Mouse (Mus musculus) large intestine, adult 2 months (tissue): Measurements from ENCODE around the gene Ncf2. TPM values are rescaled to one million over a fixed set of nuclear protein-coding genes. Genes with fewer than 3 reads are reported as not detected.

ENCODE experiments used
- DNase-seq: peaks from one replicate; pipeline ENCODE4 v3.0.0-alpha.2; 2012; ENCODE audit warnings: low read depth, low spot score
- WGBS: fragments of 180-500 bp; shearing (Covaris S2); methylation state at CpG from one replicate; pipeline ENCODE4 v1.1.7; 2018; 5-methylcytosine and 5-hydroxymethylcytosine counted together
- polyA plus RNA-seq: library from polyadenylated mRNA; depleted of rRNA; stranded (reverse); fragments of >200 nt; gene quantifications from 2 replicates; pipeline ENCODE4 v1.2.3, GENCODE M21; 2012

Ncf2 gene
- polyA plus RNA-seq, 1 experiment, result 11.2 TPM

DNA sequence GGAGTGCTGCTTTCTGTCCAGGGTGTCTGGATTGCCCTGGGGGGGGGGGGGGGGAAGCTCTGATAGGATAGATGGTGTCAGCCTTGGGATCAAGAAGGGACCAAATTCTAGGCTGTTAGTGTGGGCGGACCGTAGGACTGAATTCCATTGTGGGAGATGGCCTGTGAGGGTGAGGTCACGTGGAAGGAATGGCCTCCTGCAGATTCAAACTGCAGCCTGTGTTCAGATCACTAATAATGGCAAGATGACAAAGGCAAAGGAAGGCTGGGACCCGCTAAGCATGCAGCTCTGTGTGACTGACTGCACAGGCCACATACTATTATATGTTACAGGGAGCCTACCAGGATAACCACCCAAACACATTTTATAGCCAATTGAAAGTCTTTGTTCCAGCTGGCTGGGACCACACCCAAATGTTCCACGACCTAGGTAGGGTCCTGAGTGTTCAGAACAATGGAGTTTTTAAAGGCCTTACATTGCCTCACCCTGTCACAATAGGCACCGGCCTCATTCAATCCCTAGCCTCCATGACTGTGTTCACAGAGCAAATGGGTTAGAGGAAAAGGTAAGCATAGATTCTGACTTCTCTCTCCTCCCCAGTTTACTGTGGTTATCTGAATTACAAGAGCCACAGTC lies 6.4 kb upstream of the Ncf2 start:
- WGBS, result 52% methylated on average over 6 of the region's 6 CpGs
- DNase-seq, result no peak

DNA sequence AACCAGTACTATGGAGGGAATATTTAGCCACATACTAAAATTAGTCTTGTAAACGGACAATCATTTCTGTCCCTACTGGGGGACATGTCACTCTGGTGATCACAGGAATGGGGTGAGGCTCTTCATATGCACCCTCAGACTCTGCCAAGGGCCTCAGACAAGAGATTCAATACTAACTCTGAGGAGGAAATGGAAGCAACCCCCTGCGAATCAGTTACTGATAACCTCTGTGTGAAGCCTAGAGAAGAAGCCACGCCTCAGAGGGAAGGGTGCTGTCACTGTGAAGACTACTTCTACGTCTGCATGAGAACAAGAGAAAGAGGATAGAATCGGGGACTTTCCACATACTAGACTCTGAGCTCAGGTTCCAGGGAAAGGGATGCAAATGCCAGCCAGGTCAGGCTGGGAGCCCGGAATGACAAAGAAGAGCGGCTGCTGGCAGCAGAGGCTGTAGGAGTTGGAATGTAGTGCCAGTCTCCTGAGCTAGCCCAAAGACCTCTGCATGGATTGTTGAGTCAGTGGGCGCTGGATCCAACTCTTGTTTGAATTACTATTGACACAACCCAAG lies 4.2 kb upstream of the Ncf2 start:
- 54% methylated on average over 8 of the region's 8 CpGs for WGBS
- DNase-seq, result no peak

DNA sequence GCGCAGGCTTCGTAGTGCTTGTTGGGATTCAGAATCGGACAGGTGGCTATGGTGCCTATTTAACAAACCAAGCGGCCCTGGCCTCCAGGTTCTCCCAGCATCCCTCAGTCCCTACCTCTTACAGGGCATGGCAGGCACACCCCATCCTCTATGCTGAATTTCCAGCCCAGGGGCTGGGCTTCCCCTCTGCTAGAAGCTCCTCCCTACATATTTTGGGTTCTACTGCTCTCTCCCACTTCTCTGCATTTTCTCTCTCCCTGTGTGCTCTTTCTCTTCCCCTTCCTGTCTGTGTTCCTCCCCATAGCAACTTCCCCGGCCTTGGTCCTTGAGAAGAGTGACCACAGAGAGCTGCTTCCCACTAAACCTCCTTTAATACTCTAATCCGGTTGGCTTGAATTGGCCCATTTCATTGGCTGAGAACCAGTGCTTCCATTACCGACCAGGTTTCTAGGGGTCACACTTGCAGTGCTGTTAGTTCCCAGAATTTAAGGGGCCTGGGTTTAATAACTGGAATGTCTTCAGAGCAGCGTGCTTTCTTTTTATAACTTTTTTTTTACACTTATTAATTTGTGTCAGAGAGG lies 3.2 kb upstream of the Ncf2 start:
- WGBS, result 82% methylated on average over 8 of the region's 8 CpGs
- DNase-seq, result no peak

DNA sequence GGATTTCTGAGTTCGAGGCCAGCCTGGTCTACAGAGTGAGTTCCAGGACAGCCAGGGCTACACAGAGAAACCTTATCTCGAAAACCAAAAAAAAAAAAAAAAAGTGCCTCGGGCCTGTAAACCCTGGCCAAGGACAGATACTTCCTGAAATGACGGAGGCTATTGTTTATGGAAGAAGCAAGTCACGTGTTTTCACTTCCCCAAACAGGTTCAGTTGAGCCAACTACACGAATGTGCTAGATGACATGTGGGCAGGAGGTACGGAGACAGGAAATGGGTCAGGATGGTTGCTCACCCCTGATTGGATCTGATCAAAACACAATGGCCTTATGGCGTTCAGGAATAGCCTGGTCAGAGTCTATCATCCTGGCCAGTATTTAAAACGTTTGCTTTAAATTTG lies 1.9 kb upstream of the Ncf2 start:
- DNase-seq, result no peak
- 40% methylated on average over 9 of the region's 9 CpGs for WGBS

DNA sequence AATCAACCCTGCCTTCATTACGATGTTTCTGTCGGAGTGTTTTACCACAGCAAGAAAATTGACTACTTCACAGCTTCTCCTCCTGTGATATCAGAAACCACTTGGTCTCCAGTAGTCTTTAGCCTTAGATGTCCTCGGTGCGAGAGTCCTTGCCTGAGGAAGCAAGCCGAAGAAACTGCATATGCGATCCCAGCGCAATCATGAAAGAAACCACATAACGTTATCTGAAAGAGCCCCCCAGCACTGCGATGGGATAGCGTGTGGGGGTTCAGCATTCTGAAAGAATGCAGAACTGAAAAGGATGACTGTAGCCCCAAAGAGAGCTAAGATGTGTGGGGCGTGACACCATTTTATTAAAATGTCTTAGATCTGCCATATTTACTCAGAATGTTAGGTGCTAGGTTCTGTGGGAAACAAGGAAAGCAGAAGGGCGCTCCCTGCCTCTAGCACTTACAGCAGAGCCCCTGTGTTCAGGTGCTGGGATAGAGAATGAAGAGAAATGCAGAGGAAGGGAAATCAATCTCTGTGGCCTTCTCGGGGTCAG lies 711 bp downstream of the Ncf2 start:
- 91% methylated on average over 13 of the region's 13 CpGs for WGBS
- no peak for DNase-seq

DNA sequence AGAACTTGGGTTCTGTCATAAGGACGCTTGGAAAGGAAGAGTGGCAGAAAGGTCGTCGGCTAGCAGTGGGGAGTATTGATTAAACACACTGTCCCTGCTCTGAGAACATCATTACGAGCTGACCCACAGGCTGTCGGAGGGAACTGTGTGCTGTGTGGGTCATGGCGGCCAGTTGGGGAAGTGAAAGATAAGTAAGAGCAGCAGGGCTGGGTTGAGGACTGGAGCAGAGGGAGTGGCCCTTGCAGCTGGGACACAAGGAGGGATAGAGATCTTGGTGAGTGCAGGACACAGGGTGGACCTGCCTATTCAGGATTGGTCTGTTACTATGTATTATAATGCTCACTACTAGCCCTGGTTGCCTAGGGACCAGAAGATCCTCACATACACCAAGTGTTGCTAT lies 4.9 kb downstream of the Ncf2 start:
- WGBS, result 85% methylated on average over 6 of the region's 6 CpGs
- DNase-seq, result no peak

DNA sequence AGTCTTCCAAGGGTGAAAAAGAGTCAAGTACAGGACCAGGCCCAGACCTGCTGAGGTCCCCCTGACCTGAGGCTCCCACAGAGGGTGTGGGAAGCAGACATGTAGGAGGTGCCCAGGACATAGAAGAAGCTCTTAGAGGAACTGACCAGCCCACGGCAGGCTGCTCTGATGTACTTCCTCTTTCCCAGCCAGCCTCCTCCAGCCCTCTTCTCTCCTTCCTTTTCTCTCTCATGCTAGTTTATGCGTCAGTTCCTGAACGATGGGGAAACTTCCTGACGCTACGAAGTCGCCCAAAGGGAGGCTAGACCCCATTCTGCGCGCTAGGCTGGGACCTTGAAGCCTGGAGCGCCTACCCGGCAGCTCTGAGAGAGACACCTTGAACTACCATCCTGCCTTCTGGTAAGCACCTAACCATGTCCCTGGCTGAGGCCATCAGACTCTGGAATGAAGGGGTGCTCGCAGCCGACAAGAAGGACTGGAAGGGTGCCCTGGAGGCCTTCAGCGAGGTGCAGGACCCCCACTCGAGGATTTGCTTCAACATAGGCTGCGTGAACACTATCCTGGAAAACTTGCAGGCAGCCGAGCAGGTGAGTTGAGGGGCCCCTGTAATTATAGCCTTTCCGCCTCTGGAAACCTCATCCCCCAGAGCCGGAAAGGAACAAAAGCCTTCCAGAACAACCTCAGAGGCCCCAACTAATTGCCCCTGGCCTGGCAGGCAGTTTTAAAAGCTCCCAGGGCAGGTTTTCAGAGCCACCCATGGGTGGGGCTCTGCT lies 7.8 kb downstream of the Ncf2 start:
- no peak for DNase-seq
- 24% methylated on average over 18 of the region's 18 CpGs for WGBS

DNA sequence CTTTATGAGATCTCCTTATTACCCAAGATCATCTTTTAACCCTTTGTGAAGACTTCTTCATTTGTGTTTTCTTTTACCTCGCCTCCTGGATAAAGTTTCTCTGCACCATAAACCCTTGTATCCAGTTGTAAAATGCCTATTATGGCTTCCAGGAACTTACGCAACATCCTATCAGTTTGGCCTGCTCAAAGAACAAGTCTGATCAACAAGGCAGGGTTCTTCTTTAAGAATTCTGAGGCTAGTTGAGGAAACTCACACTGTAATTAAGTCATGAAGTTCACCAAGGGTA lies 8.3 kb downstream of the Ncf2 start:
- 33% methylated on average over 2 of the region's 2 CpGs for WGBS

DNA sequence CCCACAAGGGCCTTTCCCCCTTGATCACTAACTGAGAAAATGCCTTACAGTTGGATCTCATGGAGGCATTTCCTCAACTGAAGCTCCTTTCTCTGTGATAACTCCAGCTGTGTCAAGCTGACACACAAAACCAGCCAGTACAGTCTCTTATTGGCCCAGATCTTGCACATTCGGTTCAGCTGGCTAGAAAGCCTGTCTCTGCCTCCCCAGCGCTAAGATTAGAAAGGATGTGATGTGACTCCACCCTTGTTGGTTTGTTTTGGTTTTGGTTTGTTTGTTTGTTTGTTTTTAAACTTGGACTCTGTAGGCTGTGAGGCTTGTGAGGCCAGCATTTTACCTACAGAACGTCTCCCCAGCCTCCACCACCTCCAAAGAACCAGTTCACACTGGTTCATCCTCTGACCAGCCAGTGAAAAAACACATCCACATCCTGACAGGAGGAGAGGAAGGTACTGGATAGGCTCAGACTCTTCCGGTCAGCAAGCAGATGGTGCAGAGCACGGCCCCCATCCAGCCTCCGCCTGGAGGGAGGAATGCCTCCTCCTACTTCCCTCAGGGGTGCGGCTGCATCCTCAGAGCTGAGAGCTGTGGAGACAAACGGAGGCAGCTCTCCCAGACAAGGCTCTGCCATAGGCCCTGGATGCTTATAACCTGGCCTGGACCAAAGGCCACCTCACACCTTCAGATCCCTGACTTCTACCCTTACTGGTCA lies 9.7 kb downstream of the Ncf2 start:
- WGBS, result 35% methylated on average over 8 of the region's 8 CpGs
- DNase-seq, result no peak

More for the DNA sequence above, 8.3 kb downstream of the Ncf2 start:
- peak; percentile 80 for DNase-seq

DNA sequence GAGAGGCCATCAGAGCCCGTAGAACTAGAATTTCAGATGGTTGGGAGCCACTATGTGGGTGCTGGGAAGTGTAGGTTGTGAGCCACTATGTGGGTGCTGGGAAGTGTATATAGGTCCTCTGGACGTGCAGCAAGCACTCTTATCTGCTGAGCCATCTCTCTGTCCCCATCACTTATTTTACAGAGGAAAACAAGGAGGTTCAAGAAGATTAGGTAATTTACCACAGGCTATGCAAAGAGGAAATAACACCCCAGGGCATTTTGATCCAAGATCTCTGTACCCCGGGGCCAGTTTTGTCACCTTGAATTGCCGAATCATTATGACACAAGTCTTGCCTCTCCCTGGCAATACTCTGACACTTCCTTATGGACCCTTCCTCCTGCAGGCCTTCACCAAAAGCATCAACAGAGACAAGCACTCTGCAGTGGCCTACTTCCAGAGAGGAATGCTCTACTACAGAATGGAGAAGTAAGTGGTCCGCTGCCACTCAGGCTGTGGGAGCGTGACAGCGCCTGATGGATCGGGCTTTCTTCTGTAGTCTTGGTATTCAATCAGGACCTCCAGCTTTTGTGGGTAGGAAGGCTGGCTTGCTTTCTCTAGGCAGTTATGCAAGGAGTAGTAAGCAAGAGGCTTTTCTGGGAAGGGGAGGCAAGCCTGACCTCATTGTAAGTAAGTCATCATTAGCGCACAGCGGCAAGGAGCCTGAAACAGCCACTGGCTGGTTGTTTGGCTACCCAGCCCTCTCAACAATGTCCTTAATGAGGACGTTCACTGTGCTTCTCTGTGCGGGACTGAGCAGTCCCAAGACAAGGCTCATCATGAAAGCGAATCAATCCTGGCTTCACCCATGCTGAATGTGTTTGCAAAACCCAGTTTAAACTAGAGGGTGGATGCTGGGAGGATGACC lies 10.8 kb downstream of the Ncf2 start:
- WGBS, result 81% methylated on average over 13 of the region's 13 CpGs
- no peak for DNase-seq

DNA sequence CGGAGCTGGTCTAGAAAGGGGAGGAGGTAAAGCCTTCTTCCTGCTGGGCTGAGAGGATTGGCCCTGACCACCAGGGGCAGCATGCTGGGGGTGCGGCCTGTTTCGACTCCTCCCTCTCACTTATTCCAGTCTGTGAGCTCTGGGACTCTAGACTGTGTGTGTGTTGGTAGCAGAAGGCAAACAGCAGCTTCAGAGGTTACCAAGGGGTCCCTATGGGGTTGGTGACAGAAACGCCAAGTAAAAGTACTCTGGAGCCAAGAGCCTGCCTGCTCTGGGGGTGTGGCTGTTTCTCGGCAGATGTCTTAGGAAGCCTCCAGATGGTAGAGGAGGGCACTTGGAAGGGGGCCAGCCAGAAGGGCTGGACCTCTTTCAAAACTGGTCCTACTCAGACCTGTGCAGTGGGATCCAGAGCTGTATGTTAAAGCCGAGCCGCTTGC lies 15.3 kb downstream of the Ncf2 start:
- no peak for DNase-seq

DNA sequence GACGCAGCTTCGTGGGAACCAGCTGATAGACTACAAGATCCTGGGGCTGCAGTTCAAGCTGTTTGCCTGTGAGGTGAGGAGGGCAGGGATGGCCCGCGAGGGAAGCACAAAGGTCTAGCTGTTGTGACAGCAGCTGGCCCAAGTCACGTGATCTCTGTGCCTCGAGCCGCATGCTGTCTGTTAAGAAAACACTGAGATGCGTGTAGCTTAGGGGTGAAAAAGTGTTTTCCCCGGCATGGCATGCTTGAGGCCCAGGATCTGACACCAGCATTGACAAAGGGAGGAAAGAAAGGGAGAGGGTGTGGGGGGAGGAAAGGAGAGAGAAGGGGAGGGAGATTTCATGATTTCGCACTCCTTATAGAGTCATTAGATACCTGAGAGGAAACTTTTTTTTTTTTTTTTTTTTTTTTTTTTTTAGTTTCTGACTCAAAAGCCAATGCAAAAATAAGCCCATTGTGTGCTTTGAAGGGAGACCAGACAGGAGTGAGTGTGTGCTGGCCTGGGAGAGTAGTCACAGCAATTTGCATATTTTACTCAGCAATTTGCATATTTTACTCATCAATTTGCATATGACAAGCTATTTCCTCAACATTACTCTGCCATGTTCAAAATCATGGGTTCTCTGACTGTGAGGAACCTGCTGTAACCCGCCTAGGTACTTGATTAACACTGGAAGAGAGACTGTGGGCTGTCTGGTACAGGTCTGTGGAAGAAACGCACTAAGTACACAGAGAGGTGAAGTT lies 17.2 kb downstream of the Ncf2 start:
- WGBS, result 59% methylated on average over 12 of the region's 12 CpGs
- DNase-seq, result no peak

More for the DNA sequence above, 15.3 kb downstream of the Ncf2 start:
- 15% methylated on average over 7 of the region's 7 CpGs for WGBS

DNA sequence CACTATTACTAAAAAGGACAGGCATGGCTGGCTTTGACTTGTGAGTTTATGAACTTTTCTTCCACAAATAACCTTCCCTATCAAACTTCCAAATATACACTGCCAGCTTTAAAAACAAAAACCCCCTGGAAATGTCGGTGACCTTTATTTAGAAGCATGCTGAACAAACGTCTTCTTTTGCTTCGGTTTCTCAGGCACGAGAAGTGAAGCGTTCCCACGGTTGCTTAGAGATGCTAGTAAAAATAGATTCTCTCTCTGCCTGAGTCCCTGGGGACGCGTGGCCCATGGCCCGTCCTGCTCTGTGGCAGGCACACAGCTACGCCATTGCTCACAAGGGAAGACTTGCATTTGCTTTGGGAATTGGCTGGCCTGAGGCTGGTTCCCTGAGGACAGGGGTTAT lies 17.8 kb downstream of the Ncf2 start:
- WGBS, result 66% methylated on average over 10 of the region's 10 CpGs
- no peak for DNase-seq

DNA sequence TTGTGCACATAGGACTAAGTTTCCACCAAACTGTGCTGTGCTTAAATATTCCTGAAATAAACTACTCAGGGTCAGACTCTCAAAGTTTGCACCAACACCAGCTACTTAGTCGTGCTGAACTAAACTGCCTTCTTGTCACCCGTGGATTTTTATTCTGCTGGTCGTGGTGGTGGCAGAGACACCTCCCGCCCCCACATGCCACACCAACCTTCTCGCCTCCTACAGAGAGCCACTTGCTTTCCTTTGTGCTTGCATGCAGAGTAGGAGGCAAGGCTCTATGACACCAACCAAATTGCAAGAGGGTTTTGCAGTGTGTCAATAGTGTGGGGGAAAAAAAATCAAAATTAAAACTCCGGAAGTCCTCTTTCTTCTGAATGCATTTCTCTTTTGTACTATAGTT lies 19.6 kb downstream of the Ncf2 start:
- 88% methylated on average over 6 of the region's 6 CpGs for WGBS
- DNase-seq, result no peak

DNA sequence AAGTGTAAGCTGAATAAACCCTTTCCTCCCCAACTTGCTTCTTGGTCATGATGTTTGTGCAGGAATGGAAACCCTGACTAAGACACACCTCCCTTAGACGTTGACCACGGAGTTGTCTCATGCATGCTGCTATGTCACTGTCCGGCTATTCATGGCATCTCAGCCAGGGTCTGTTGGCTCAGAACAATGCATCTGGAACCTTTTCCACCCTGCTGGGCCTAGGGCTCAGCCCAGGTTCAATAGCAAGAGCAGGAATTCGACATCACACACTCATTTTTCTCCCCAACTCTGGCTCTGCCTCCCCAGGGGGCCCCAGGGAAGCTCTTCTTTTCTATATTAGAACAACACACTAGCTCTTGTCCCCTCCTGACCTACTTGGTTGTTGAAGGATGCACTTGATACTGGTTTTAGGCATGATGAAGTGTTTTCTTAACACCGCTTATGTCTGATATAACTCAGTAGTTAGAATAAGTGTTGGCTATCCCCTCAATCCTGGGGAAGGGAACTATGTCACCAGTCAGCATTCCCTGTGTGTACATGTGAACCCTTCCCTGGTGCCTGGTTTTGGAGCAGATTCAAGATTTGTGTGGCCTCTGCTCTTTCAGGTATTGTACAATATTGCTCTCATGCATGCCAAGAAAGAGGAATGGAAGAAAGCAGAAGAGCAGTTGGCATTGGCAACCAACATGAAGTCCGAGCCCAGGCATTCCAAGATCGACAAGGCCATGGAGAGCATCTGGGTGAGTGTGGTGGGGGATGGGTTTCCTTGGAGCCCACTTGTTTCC lies 21.1 kb downstream of the Ncf2 start:
- DNase-seq, result no peak
- 86% methylated on average over 7 of the region's 7 CpGs for WGBS

DNA sequence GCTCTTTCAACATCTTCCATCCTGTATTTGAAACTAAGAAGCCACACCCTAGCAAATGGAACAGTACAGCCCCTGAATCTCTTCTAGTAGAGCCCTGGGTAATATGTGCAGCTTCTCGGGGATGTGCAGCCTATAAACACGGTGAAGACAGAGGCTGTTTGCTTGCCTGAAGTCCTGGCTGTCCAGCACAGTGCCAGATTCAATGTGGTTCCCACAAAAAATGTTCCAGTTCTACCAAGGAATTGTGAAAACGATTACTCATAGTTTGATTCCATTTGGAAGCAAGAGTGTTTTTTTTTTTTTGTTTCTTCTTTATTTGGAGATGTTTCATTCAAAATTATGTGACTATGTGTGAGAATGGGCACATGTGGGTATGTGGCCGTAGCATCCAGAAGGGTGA lies 21.8 kb downstream of the Ncf2 start:
- DNase-seq, result no peak
- 77% methylated on average over 4 of the region's 4 CpGs for WGBS

DNA sequence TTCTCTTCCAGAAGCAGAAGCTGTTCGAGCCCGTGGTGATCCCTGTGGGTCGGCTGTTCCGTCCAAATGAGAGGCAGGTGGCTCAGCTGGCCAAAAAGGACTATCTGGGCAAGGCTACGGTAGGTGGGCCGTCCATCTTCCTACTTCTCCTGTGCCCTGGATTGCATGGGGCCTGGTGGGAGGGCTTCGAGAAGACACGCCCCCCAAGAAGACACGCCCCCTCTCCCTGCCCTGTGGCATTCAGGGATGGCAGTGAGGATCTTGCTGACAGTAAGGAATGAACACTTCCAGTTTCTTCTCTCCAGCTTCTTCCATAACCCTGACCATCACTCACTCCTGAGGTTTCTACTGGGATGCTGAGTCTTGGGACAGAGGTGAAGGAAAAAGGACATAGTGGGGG lies 24.2 kb downstream of the Ncf2 start:
- no peak for DNase-seq
- WGBS, result 85% methylated on average over 9 of the region's 9 CpGs

DNA sequence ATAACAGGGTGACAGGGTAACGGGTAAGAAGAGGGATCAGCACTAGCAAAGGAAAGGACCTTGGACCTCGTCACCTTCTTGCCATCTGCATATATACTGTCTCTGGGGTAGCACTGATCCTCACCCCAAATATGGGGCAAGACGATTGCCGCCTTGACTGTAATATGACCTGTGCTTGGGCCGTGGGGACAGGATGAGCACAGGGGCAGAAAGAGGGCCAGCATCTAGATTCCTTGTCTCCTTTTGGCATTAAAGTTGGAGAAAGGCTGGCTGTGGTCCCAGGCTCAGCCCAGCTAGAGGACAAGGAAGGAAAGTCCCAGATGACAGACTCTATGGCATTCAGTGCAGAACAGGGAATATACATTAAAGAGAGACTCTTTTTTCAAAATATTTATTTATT lies 26.5 kb downstream of the Ncf2 start:
- no peak for DNase-seq
- WGBS, result 86% methylated on average over 5 of the region's 5 CpGs
